Mouse (Mus musculus) hindlimb bud, embryonic 11.5 days (tissue): ENCODE measurements around the gene Pex7.

Experiments used
- DNase-seq: peaks from one replicate; pipeline ENCODE4 v3.0.0-alpha.2; 2012; ENCODE audit warnings: low read depth, low spot score; ENCODE audit errors: extremely low spot score

The Pex7 gene

DNA sequence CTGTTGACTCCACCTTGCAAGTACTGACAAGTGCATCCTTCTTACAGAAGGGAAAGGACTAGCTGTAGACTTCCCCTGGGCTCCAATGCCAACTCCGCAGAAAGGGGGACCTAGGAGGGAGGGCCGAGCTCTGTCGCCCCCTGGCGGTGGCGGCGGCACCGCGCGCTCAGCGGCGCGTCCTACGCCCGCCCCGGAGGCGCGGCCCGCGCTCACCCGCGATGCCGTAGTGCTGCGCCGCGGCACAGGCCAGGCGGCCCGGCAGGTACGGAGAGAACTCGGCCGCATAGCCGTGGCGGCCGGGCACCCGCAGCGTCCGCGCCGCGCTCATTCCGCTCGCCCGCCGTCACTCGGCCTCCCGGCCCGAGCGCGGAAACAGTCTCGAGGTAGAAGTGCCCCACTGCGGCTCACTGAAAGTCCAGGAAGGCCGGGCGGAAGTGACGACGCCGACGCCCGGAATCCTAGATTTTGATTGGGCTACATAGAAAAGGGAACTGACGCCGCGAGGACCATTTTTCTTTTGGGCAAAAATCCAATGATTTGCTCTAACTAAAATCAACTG is at the start of gene Pex7:
TSS of gene Pex7 (minus strand) at position 444 of the 559 bp plus-strand sequence.
- peak; percentile 80 for DNase-seq

DNA sequence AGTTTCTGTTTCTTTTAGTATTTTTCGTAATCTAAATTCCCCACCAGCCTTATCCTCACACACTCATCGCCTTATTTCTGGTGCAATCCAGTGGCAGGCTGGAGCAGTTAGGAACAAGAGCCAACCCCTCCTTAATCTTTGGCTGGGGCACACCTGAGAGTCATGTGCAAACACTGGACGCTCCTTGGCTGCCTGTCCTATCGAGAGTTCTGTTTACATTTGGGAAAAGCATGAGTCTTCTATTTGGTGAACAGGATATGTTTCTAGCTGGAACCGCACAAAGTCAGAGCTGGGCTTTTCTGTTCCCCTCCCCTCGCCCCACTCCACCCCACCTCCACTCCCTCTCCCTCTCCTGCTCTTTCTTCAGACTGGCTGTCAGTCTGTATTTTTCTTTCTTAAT is 49.3 kb upstream of the Pex7 start:
- DNase-seq = no peak

DNA sequence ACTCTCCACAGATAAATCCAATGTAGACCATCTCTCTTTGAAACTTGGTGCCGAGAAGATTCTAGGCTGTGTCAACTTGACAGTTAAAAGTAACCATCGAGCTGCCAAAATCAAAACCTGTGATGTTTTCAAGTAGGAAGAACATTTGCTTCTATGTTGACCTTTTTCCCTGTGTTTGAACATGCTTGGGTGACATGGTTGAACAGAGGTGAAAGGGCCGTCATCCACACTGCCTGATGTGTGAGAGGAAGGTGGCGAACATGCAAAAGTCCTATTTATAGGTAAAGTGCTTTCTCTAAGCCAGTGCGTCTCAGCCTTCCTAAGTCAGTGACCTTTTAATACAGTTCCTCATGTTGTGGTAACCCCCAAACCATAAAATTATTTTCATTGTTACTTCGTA is 48.3 kb upstream of the Pex7 start:
- DNase-seq = no peak

DNA sequence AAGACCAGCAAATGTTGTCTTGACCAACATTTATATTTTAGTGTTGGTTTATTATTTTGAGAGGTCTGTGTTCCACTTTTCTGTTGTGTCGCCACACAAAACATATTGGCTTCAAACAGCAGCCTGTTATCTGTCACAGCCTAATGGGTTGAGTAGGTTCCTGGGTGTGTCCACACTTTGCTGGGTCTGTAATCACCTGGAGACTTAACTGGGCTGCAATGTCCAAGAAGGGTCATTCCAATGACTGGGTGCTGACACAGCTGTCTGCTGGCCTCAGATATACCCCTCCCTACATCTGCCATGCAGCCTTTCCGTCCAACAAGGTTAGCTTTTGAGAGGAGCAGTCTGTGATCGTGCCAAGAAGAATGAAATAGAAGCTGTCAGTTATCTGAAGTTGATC is 47.1 kb upstream of the Pex7 start:
- DNase-seq = no peak

DNA sequence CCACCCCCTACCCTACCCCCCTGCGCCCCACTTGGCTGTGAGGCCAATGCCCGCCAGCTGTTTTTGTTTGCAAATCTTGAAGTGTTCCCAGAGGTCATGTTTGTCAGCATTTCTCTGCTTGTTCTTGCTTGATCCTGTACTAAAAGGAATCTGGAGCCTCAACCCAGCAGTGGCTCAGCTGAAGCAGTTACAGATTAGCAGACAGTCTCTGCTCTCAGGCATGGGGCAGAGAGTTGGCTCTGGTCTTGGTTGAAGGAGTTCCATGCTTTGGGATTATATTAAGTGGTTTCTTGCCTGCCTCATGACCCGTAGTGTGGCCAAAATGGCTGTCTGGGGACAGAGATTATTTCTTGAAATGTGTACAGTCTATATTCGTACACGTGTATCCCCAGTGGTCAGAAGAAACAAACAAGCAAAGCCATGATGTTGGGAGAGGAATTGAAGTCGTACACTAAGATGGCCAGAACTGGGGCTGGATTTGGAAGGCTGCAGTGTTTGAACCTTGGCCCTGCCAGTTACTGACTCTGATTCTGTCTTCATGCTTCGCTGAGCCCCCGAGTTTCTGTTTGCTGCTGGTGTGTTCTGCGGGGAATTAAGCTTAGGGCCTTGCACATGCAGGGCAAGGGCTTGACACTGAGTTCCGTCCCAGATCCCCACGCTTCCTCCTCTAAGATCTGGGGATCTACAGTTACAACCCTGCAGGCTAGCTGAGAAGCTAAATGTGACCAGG is 45.7 kb upstream of the Pex7 start:
- DNase-seq = no peak

- DNase-seq = no peak
Observed at GRCm38 (mm10) chr10:19949106-19949505, 41.6 kb upstream of the Pex7 start.

GRCm38 (mm10) chr10:19948381-19948780 is 40.9 kb upstream of the Pex7 start:
- no peak for DNase-seq

- DNase-seq = no peak
Observed at GRCm38 (mm10) chr10:19947901-19948300, 40.4 kb upstream of the Pex7 start.

DNA sequence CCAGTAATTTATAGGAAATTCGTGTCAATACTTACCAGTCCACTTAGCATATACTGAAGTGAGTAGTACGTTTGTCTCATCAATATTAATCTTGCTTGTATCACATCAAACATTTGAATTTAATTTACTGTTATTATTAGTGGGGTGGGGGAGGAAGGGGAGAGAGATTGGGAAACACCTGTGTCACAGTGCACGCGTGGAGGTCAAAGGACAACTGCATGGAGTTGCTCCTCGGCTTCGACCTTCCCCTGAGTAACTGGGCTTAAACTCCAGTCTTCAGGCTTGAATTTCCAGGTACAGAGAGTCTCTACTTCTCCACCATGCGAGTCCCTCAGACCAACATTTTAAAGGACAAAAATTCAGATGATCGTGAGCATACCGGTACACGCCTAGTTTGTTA is 40.0 kb upstream of the Pex7 start:
- no peak for DNase-seq

- DNase-seq = no peak
Observed at GRCm38 (mm10) chr10:19946644-19947043, 39.2 kb upstream of the Pex7 start.

- no peak for DNase-seq
Observed at GRCm38 (mm10) chr10:19945651-19946050, 38.2 kb upstream of the Pex7 start.

DNA sequence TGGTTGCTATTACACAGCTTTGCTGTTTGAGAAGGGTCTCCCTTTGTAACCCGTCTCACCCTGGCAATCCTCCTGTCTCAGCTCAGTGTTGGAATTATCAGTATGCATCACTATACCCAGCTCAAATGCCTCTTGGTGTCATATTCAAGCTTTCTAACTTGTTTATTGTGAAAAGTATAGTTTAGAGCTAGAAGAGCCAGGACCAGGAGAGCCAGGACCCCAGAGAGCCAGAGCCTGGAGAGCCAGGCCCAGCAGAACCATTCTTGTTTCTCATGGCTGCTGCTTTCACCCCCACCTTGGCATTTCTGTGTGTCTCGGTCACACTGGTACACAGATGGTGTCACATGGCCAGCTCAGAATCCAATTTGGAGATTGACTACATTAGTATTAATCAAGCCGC is 35.1 kb upstream of the Pex7 start:
- DNase-seq = no peak

DNA sequence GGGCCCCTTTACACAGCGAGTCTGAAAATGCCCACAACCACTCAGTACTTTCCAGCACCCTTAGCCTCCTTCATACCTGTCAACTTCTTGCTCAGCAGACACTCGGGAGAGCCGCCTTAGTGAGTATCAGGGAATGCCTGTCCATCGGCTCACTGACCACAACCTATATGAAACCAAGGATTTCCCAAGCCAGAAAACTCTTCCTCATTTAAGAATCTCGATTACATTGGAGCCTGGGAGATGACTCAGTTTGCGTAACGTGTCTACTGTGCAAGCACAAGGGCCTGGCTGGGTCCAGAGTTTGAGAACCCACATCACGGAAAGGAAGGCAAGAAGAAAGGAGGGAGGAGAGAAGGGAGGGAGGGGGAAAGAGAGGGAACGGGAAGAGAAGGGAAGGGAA is 34.4 kb upstream of the Pex7 start:
- DNase-seq = no peak

DNA sequence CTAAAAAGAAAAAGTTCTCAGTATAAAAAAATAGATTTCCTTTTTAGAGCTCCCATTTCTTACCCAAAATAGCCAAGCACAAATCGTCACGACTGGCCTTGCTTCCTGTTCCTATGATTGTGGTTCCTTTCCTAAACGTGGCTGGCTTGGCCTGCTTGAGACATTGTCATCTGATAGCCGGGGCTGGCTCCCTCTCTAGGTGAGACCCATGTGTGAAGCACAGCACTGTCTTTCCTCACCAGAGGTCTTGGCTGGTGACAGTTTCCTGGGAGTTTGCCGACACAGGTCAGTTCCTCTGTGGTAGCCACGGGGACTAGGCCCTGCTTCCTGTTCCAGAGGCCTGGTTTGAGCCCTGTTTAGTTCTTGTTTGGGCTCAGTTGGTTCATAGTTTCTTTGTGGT is 33.6 kb upstream of the Pex7 start:
- DNase-seq = no peak

GRCm38 (mm10) chr10:19940626-19941025 is 33.1 kb upstream of the Pex7 start:
- DNase-seq = no peak

- DNase-seq = no peak
Observed at GRCm38 (mm10) chr10:19940127-19940526, 32.6 kb upstream of the Pex7 start.

GRCm38 (mm10) chr10:19939282-19939705 is 31.8 kb upstream of the Pex7 start:
- no peak for DNase-seq

GRCm38 (mm10) chr10:19938738-19939137 is 31.2 kb upstream of the Pex7 start:
- no peak for DNase-seq

- DNase-seq = no peak
Observed at GRCm38 (mm10) chr10:19936961-19937708, 29.6 kb upstream of the Pex7 start.

- DNase-seq = no peak
Observed at GRCm38 (mm10) chr10:19935821-19936367, 28.4 kb upstream of the Pex7 start.

DNA sequence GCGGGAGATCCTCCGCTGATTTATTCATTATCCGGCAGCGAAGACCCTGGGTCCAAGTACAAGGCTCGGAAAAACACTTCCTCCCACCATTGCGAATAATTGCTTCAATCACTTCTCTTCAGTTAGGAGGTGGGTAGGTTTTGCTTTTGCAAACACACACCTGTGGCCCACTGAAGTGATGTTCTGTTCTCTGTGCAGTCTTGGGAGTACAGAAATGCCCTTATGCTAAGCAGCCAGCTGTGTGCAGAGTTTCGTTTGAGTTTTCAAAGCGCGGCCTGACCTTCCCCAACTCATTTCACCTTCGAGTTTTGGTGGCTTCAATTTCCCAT is 27.8 kb upstream of the Pex7 start:
- DNase-seq = no peak
